Mouse (Mus musculus) gastrocnemius, postnatal 14 days (tissue): ENCODE results near the gene S100a3. TPM values are rescaled to one million over a fixed set of nuclear protein-coding genes. Genes with fewer than 3 reads are reported as not detected.

Experiments
- DNase-seq: peaks from one replicate; pipeline ENCODE4 v3.0.0; 2021; ENCODE audit warnings: mixed read lengths
- intact Hi-C: fragments of 180-260 bp; cut with DNase I; formaldehyde crosslinking; loops from one replicate; pipeline ENCODE4 v1.15.1; 2025; ENCODE audit warnings: low total_unique reads
- total RNA-seq, 2 experiments: library from RNA; stranded (reverse); gene quantifications; 2 replicates each; pipeline ENCODE4 v1.2.3; 2021

S100a3 gene
- total RNA-seq, 2 experiments from 2014 or later: 0.45 TPM; not detected in 1

GRCm38 (mm10) chr3:90615415-90615814 lies 55.0 kb downstream of the S100a3 start:
- intact Hi-C loops: loop anchor here (5.0 kb wide), 2 partner anchors 33 to 88 kb away; partner anchors contain the start of gene S100a14
- DNase-seq: peak; percentile 78

GRCm38 (mm10) chr3:90615911-90616310 lies 55.5 kb downstream of the S100a3 start:
- intact Hi-C loops: loop anchor here (5.0 kb wide), 2 partner anchors 34 to 89 kb away; partner anchors contain the start of gene S100a14
- no peak for DNase-seq

GRCm38 (mm10) chr3:90617586-90617985 lies 57.2 kb downstream of the S100a3 start:
- DNase-seq: no peak
- intact Hi-C loops: loop anchor here (5.0 kb wide), 2 partner anchors 35 to 90 kb away; partner anchors contain the start of gene S100a14

GRCm38 (mm10) chr3:90621552-90621951 lies 61.2 kb downstream of the S100a3 start:
- intact Hi-C loops: no loop called here
- no peak for DNase-seq

- peak; percentile 63 for DNase-seq
- intact Hi-C loops: no loop called here
Measured at GRCm38 (mm10) chr3:90623435-90624071, 63.2 kb downstream of the S100a3 start.

GRCm38 (mm10) chr3:90625496-90625895 lies 65.1 kb downstream of the S100a3 start:
- no peak for DNase-seq
- intact Hi-C loops: no loop called here

GRCm38 (mm10) chr3:90626266-90627021 lies 66.1 kb downstream of the S100a3 start:
- intact Hi-C loops: no loop called here

GRCm38 (mm10) chr3:90627366-90627765 lies 67.0 kb downstream of the S100a3 start:
- intact Hi-C loops: no loop called here
- DNase-seq: no peak

More at GRCm38 (mm10) chr3:90626266-90627021, 66.1 kb downstream of the S100a3 start:
- DNase-seq: no peak

GRCm38 (mm10) chr3:90627807-90628206 lies 67.4 kb downstream of the S100a3 start:
- DNase-seq: no peak

GRCm38 (mm10) chr3:90629298-90629697 lies 68.9 kb downstream of the S100a3 start:
- no peak for DNase-seq
- intact Hi-C loops: no loop called here

More at GRCm38 (mm10) chr3:90627807-90628206, 67.4 kb downstream of the S100a3 start:
- intact Hi-C loops: no loop called here

GRCm38 (mm10) chr3:90631984-90632383 lies 71.6 kb downstream of the S100a3 start:
- intact Hi-C loops: no loop called here
- no peak for DNase-seq

- intact Hi-C loops: no loop called here
- DNase-seq: no peak
Measured at GRCm38 (mm10) chr3:90638511-90639275, 78.3 kb downstream of the S100a3 start.

GRCm38 (mm10) chr3:90639511-90640154 lies 79.3 kb downstream of the S100a3 start:
- intact Hi-C loops: no loop called here
- DNase-seq: no peak

- intact Hi-C loops: no loop called here
- DNase-seq: no peak
Measured at GRCm38 (mm10) chr3:90640981-90641380, 80.6 kb downstream of the S100a3 start.

- peak; percentile 28 for DNase-seq
- intact Hi-C loops: no loop called here
Measured at GRCm38 (mm10) chr3:90644220-90644619, 83.8 kb downstream of the S100a3 start.

GRCm38 (mm10) chr3:90647291-90647690 lies 86.9 kb downstream of the S100a3 start:
- intact Hi-C loops: no loop called here
- no peak for DNase-seq

GRCm38 (mm10) chr3:90648981-90649380 lies 88.6 kb downstream of the S100a3 start:
- no peak for DNase-seq
- intact Hi-C loops: no loop called here

- no peak for DNase-seq
- intact Hi-C loops: no loop called here
Measured at GRCm38 (mm10) chr3:90649832-90650231, 89.5 kb downstream of the S100a3 start.
